Mouse (Mus musculus) G1E-ER4 (cell line): ENCODE data around the gene Prpsap1. TPM values are rescaled to one million over a fixed set of nuclear protein-coding genes. Genes with fewer than 3 reads are reported as not detected.
A peak's percentile ranks its signal among the peaks of the same experiment; 100 is the strongest.

ENCODE experiments used
- GATA1 ChIP-seq: IDR thresholded peaks from one replicate; pipeline ENCODE4 v1.8.0; 2012; ENCODE audit warnings: low read length, inconsistent platforms
- polyA plus RNA-seq: library from polyadenylated mRNA; stranded (reverse); fragments of >175 nt; gene quantifications from 2 replicates; pipeline ENCODE4 v1.2.3, GENCODE M21; 2012

Gene Prpsap1
- 76.5 and 115 TPM in 2 replicates for polyA plus RNA-seq

GRCm38 (mm10) chr11:116493795-116494252 is at the start of gene Prpsap1:
Prpsap1 (minus strand) TSS chr11:116494202.
- TF ChIP-seq GATA1 = no peak

- TF ChIP-seq GATA1 = no peak
These were observed 49.1 kb upstream of the Prpsap1 start for GRCm38 (mm10) chr11:116543110-116543509.

DNA sequence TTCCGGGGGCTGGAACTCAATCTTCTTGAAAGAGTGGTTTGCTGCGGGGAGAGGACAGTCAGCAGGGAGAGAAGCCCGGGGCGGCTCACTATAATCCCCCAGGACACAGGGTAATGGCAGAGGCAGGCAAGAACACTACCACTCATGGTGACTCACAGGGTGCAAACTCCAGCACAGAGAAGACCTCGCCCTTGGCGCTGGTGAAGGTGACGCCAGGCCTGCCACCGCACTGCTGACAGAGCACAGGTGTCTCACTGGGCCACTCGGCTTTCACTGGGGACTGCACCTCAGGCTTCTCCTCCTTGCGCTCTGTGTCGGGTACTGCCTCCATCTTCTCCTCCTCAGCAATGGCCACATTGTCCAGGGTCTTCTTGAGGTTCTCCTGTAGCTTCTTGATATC is 47.2 kb upstream of the Prpsap1 start:
- TF ChIP-seq GATA1 = no peak

DNA sequence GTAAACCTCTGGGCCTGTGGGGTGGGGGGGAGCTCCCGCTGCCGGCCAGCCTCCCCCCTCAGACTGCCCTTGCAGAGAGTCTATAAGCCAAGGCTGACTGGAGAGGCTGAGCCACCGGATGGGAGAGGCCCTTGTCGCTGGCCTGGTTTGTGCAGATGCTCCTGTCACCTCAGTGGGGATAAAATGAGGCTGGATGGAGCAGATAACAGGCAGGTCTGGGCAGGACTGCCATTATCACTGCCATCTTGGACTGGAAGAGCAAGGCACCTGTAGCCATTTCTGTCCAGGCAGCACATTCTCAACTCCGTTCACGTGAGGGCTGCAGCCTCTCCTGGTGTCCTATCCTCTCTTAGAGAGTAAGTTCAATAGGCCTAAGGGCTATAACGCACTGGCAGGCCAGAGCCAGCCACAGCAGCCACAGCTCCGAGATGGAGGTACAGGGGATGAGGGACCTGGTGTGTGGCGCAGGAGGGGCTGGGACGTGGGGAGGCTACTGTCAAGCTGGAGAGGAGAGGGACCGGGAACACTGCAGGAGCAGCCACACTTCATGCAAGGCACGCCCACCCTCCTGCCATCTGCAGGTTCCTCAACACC is 44.2 kb upstream of the Prpsap1 start:
- TF ChIP-seq GATA1 = peak; percentile 63

- no peak for TF ChIP-seq GATA1
These were observed 43.4 kb upstream of the Prpsap1 start for GRCm38 (mm10) chr11:116537388-116537787.

DNA sequence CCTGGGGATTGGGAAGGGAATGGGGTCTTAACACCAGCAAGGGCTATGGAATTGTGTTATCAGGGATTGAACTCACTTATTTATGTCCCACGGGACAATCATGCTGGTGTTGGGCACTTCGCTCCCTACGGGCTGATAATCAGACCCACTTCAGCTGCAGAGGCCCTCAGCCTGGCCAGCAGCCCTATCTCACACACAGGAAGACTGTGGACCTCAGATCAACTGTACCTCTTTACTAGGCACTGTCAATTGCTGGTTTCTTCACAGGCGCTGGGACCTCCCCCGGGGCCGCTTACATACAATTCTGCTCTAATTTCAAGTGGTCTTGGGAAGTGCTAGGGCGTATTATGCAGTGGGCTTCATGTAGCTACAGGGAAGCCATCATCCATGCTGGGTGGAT is 42.7 kb upstream of the Prpsap1 start:
- TF ChIP-seq GATA1 = peak; percentile 27

DNA sequence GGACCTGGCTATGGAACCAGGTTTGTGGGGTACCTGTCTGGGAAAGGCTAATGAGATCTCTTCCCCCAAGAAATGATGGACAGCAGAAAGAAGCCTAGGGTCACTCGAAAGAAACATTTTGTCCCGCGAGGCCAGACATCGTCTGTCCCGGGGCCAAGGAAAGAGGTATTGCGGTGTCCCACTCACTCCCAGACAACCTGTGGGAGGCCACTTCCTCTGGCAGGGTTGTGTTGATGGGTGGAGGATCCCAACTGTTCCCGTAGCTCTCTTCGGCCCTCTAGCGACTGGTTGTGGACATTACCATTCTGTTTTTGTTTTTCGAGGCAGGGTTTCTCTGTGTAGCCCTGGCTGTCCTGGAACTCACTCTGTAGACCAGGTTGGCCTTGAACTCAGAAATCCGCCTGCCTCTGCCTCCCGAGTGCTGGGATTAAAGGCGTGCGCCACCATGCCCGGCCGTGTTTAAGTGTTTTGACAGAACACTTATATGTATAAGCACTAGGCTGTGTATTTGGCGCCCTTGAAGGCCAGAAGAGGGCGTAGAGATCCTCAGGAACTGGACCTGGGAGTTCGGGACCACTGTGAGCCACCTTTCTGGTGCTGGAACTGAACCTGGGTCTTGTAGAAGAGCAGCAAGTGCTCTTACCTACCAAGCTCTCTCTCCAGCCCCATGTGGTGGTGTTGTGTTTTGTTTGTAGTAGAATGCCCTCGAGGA is 40.3 kb upstream of the Prpsap1 start:
- TF ChIP-seq GATA1 = no peak

DNA sequence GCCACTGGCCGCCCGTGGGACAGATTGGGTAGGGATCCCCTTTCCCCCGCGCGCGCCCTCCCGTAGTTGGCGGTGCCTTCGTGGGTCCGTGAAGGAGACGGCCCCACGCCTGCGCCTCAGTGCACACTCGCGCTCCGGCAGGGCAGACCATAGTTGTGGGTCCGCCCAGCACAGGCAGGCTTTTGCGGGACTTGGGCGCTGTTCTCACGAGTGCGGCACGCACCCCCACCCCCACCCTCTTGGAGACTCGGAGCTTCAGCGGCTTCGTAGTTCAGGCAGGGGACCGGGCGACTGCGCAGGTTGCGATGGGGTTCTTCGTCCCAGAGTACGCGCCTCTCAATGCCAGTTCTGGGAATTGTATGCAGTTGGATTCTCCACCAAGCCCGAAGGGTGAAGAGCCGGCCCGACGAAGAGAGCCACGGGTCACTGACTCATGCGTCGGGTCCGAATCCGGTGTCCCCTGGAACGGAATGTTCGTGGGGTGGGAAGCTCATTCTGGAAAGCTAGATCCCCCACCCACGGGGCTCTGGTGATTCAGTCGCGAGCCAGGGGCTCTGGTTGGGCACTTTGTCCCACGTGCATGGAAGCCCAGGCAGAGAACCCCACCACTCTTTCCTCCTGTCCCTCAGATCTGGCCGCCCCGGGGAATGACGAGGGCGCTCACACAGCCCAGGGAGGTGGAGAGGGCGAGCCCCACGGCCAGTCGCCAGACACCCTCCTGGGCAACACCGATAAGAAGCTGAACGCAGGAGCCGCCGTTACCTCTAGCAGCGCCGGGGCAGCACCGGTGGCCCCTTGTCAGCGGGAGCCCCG is 39.5 kb upstream of the Prpsap1 start:
- TF ChIP-seq GATA1 = no peak

DNA sequence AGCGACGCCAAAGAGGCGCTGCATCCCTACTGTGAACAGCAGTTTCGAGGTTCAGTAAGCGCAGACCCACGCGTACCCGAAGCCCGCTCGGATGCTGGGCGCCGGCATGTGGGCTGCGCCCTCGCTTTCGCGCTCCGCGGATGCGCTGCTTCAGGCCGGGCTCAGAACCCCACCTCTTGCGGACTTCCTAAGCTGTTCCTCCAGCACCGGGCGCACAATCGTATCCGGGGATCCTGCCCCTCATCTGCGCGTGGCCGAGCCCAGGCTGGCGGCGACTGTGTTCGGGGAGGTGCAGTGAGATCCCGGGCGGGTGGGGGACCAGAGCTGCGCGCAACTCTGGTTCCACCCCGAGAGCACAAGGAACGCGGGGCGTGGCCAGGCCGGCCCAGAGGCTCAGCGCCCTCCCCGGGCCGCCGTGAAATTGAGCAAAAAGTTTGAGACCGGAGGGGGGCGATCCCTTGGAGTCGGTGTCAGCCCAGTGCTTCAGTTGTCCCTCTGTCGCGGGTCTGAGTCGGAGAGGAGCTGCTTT is 38.9 kb upstream of the Prpsap1 start:
- no peak for TF ChIP-seq GATA1

- TF ChIP-seq GATA1 = no peak
These were observed 38.3 kb upstream of the Prpsap1 start for GRCm38 (mm10) chr11:116532262-116532809.

DNA sequence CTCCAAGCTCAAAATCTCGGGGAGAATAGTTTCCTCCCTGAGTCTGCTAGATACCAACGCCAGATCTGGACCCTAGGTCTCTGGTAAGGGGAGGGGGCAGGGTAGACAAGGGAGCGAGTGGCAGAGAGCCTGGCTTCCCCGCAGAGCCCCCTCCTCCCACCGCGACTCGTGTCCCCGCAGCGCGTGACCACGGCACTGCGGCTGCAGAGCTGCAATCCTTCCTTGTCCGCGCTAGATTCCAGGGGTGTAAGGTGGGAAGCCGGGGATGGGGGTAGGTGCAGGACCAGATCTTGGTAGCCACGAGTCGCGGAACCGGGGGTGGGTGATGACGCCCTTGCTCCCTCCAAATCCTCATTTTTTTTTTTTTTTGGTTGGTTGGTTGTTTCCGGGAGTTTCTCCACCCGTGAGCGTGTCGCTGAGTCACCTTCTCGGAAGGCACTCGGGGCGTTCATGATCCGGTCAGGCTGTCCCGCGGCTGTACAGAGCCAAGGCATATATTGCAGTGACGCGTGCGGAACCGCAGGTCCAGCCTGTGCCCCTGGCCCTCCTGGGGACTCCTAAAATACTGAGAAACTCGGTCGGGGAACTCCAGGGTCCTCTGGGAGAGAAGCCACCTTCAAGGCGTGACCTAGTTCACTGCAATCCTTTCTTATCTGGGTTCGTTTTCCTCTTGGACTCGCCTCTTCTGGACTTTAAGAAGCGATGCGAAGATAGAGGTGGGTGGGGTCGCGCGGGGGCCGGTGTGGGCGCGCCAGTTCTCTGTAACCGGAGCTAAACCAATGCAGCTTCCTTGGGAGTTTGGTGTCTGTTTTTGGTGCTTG is 37.6 kb upstream of the Prpsap1 start:
- TF ChIP-seq GATA1 = no peak

DNA sequence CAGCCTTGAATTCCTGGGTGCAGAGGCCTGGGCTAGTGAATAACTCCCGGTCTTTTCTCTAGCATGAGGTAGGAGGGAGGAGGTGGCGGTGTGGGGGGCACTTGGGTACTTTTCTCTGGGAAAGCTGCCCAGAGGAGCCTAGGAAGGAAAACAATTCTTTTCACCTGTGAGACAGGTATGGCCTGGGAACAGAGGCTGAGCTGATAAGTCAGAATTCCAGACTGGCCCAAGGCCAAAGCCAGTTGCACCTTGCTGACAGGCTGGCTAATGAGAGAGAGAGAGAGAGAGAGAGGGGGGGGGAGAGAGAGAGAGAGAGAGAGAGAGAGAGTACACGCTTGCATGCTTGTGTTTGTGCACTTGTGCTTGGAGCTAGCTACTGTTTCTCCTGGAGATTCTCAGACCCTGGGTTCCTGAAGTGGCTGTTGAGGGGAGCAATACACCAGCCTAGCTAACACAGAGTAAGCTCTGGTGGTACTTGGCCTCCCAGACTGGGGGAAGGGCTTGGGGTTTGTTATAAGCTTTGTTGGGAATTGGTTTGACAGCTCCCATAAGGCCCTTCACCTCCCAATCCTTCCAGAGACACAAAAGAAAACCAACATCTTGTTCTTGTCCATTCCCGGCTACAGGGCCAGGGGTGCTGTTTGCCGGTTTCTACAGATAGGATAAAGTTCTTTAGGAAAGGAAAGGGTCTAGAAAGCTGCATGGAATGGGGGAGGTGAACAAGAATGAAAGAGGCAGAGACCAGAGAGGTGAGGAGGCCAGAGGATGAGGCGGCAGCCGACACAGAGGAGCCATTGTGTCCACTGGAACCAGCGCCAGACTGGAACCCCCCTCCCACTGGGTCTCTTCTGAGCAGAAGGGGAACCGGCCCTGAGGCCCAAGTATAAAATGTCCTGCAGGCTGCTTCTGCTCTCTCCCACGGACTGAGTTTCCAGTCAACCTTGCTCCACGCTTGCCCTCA is 36.5 kb upstream of the Prpsap1 start, which contains the start of gene Sphk1:
Sphk1 (plus strand) TSS at position 739 of the 961 bp plus-strand sequence.
- no peak for TF ChIP-seq GATA1

DNA sequence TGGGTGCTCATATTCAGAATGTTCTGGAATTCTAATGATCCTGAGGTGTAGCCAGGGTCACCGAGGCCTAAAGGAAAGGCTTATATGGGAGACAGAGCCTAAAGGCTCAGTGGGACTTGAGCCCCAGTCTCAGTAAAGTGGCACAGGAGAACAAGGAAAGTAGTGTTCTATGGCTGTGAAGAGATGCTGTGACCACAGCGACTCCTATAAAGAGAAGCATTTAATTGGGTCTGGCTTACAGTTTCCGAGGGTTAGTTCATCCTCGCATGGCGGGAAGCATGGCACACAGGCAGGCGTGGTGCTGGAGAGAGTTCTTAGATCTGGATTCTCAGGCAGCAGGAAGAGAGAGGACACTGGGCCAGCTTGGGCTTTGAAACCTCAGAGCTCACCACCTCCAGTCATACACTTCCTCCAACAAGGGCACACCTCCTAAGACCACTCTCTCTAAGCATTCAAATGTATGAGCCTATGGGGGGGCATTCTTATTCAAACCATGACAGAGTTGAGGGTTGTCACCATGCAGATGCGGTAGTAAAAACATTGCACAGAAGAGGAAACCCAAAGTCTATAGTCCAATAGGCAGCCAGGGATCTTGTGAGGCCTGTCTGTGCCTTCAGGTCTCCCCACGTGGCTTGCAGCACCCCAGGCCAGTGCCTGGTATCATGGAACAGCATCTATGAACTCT is 34.8 kb upstream of the Prpsap1 start:
- no peak for TF ChIP-seq GATA1

DNA sequence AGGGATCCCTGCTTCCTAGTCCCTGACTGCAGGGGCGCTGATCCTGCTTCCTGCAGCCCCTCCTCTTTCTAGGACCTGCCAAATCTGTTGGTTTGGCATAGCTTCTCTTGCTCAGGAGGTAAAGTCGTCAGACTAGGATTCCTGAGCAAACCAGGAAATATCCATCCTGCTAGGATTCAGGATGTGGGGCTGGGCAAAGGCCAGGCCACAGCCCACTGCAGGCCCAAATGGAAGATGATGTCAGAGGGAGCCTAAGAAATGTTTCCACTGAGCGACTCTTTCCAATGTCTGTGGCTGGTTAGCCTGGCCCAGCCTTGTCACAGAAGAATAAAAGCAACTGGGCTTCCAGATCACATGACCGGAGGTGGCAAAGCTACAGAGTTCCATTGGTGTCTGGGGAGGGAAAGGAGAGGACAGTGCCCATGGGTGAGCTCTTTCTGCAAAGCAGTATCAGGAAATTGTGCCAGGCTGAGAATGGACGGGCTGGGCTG is 29.7 kb upstream of the Prpsap1 start:
- no peak for TF ChIP-seq GATA1
